Mouse (Mus musculus) liver, embryonic 15.5 days (tissue): ENCODE results near the gene Igf1r. TPM values are rescaled to one million over a fixed set of nuclear protein-coding genes. Genes with fewer than 3 reads are reported as not detected.

Experiments
- ATAC-seq: fragments of 200-750 bp; cut with Nextera tagmentation; 2 replicates; pipeline ENCODE4 v1.8.0; 2017; ENCODE audit warnings: moderate number of reproducible peaks, mild to moderate bottlenecking, moderate library complexity; ENCODE audit not compliant: insufficient read depth
- H3K27ac ChIP-seq: fragments of 300-500 bp; sonication (generic); replicated peaks from 2 replicates; pipeline ENCODE4 v1.5.1; 2015; ENCODE audit warnings: mild to moderate bottlenecking, inconsistent platforms
- H3K27me3 ChIP-seq: fragments of 300-500 bp; sonication (generic); 2 replicates; pipeline ENCODE4 v1.6.1; 2015; ENCODE audit warnings: mild to moderate bottlenecking, inconsistent platforms
- H3K36me3 ChIP-seq: fragments of 300-500 bp; sonication (generic); replicated peaks from 2 replicates; pipeline ENCODE4 v1.6.1; 2015; ENCODE audit warnings: moderate library complexity, mild to moderate bottlenecking, inconsistent platforms
- H3K4me1 ChIP-seq: fragments of 300-500 bp; sonication (generic); replicated peaks from 2 replicates; pipeline ENCODE4 v1.6.1; 2015; ENCODE audit warnings: inconsistent platforms
- H3K4me2 ChIP-seq: fragments of 300-500 bp; sonication (generic); 2 replicates; pipeline ENCODE4 v1.6.1; 2015; ENCODE audit warnings: moderate library complexity, mild to moderate bottlenecking, inconsistent platforms
- H3K4me3 ChIP-seq: fragments of 300-500 bp; sonication (generic); replicated peaks from 2 replicates; pipeline ENCODE4 v1.5.1; 2015; ENCODE audit warnings: mild to moderate bottlenecking, inconsistent platforms
- H3K9ac ChIP-seq: fragments of 300-500 bp; sonication (generic); 2 replicates; pipeline ENCODE4 v1.6.1; 2015; ENCODE audit warnings: moderate library complexity, mild to moderate bottlenecking, inconsistent platforms
- H3K9me3 ChIP-seq: fragments of 300-500 bp; sonication (generic); replicated peaks from 2 replicates; pipeline ENCODE4 v1.6.1; 2016; ENCODE audit warnings: inconsistent platforms
- WGBS: fragments of 180-500 bp; shearing (Covaris S2); methylation state at CpG from one replicate; pipeline ENCODE4 v1.1.7; 2015; ENCODE audit warnings: mixed read lengths; ENCODE audit not compliant: insufficient replicate concordance; 5-methylcytosine and 5-hydroxymethylcytosine counted together
- polyA plus RNA-seq: library from polyadenylated mRNA; unstranded; fragments of >200 nt; fragmentation: Nextera tagmentation; extraction: Ambion mirVana; gene quantifications from 2 replicates; pipeline ENCODE4 v1.2.1, GENCODE M21; 2015

Gene Igf1r
- polyA plus RNA-seq, 1 experiment from 2014 or later = 2.6 TPM

GRCm38 (mm10) chr7:67958045-67958444 is 5.4 kb downstream of the Igf1r start:
- Histone ChIP-seq H3K27ac (no peak overlapping the region), H3K4me3 (no peak overlapping the region), H3K4me2 (peak overlapping the region; percentile 33), H3K27me3 (peaks cover 46% of the 10 kb centered on the region), H3K9me3 (no peaks in the 10 kb centered on the region), H3K36me3 (no peaks in the 10 kb centered on the region), H3K9ac (no peak overlapping the region), H3K4me1 (peaks cover 77% of the 10 kb centered on the region)
- WGBS = 27% methylated on average over 18 of the region's 18 CpGs
- ATAC-seq = no peak

GRCm38 (mm10) chr7:67960701-67961100 is 8.1 kb downstream of the Igf1r start:
- WGBS = 78% methylated on average over 9 of the region's 9 CpGs
- Histone ChIP-seq H3K27me3 (peaks cover 22% of the 10 kb centered on the region), H3K36me3 (no peaks in the 10 kb centered on the region), H3K9ac (no peak overlapping the region), H3K4me3 (no peak overlapping the region), H3K9me3 (no peaks in the 10 kb centered on the region), H3K4me2 (no peak overlapping the region), H3K27ac (no peak overlapping the region), H3K4me1 (peaks cover 62% of the 10 kb centered on the region)
- no peak for ATAC-seq

- no peaks in the 10 kb centered on the region for H3K36me3 ChIP-seq
- no peaks in the 10 kb centered on the region for H3K9me3 ChIP-seq
- WGBS = 11% methylated on average over 14 of the region's 14 CpGs
- ATAC-seq = peak; percentile 56; the same call in 1 of the 2 replicates
- H3K9ac ChIP-seq = no peak overlapping the region
- H3K4me3 ChIP-seq = no peak overlapping the region
- H3K27me3 ChIP-seq = peaks cover 22% of the 10 kb centered on the region
- peak overlapping the region; percentile 42; the same call in 1 of the 2 replicates for H3K4me2 ChIP-seq
- no peak overlapping the region for H3K27ac ChIP-seq
- H3K4me1 ChIP-seq = peaks cover 61% of the 10 kb centered on the region
These were observed 9.1 kb downstream of the Igf1r start for GRCm38 (mm10) chr7:67961567-67962267.

GRCm38 (mm10) chr7:67963691-67964090 is 11.1 kb downstream of the Igf1r start:
- WGBS = 34% methylated on average over 3 of the region's 3 CpGs
- Histone ChIP-seq H3K9me3 (no peaks in the 10 kb centered on the region), H3K27me3 (peaks cover 23% of the 10 kb centered on the region), H3K36me3 (no peaks in the 10 kb centered on the region), H3K9ac (no peak overlapping the region), H3K4me2 (no peak overlapping the region), H3K27ac (no peak overlapping the region), H3K4me1 (peaks cover 48% of the 10 kb centered on the region), H3K4me3 (no peak overlapping the region)
- ATAC-seq = no peak

GRCm38 (mm10) chr7:67968394-67968793 is 15.8 kb downstream of the Igf1r start:
- no peak overlapping the region for H3K4me2 ChIP-seq
- H3K27ac ChIP-seq = no peak overlapping the region
- no peak for ATAC-seq
- H3K27me3 ChIP-seq = 0 out of 2 replicates have a peak, but pooled peaks cover 7% of the 10 kb centered on the region
- H3K4me1 ChIP-seq = peaks cover 60% of the 10 kb centered on the region
- no peak overlapping the region for H3K9ac ChIP-seq
- WGBS = 79% methylated on average over 12 of the region's 12 CpGs
- H3K36me3 ChIP-seq = no peaks in the 10 kb centered on the region
- no peak overlapping the region for H3K4me3 ChIP-seq
- no peaks in the 10 kb centered on the region for H3K9me3 ChIP-seq

- Histone ChIP-seq H3K4me3 (no peak overlapping the region), H3K4me2 (no peak overlapping the region), H3K27me3 (0 out of 2 replicates have a peak, but pooled peaks cover 7% of the 10 kb centered on the region), H3K9me3 (no peaks in the 10 kb centered on the region), H3K9ac (no peak overlapping the region), H3K27ac (no peak overlapping the region), H3K36me3 (no peaks in the 10 kb centered on the region), H3K4me1 (peaks cover 61% of the 10 kb centered on the region)
- 82% methylated on average over 9 of the region's 9 CpGs for WGBS
- no peak for ATAC-seq
These were observed 16.4 kb downstream of the Igf1r start for GRCm38 (mm10) chr7:67969076-67969475.

GRCm38 (mm10) chr7:67973180-67974014 is 20.8 kb downstream of the Igf1r start:
- no peaks in the 10 kb centered on the region for H3K36me3 ChIP-seq
- ATAC-seq = peak; percentile 83
- peaks cover 67% of the 10 kb centered on the region for H3K4me1 ChIP-seq
- 6% methylated on average over 15 of the region's 15 CpGs for WGBS
- H3K4me2 ChIP-seq = peak overlapping the region; percentile 58
- peak overlapping the region; percentile 20; the same call in 1 of the 2 replicates for H3K9ac ChIP-seq
- peak overlapping the region; percentile 83 for H3K27ac ChIP-seq
- peak overlapping the region; percentile 7 for H3K4me3 ChIP-seq
- no peaks in the 10 kb centered on the region for H3K9me3 ChIP-seq
- no peaks in the 10 kb centered on the region for H3K27me3 ChIP-seq

- Histone ChIP-seq H3K27ac (no peak overlapping the region), H3K9ac (no peak overlapping the region), H3K9me3 (no peaks in the 10 kb centered on the region), H3K4me2 (no peak overlapping the region), H3K27me3 (no peaks in the 10 kb centered on the region), H3K4me3 (no peak overlapping the region), H3K36me3 (no peaks in the 10 kb centered on the region), H3K4me1 (peaks cover 55% of the 10 kb centered on the region)
- no peak for ATAC-seq
- WGBS = 44% methylated on average over 3 of the region's 3 CpGs
These were observed 29.3 kb downstream of the Igf1r start for GRCm38 (mm10) chr7:67981956-67982355.

- Histone ChIP-seq H3K27ac (no peak overlapping the region), H3K4me1 (peaks cover 55% of the 10 kb centered on the region), H3K9ac (no peak overlapping the region), H3K4me3 (no peak overlapping the region), H3K9me3 (no peaks in the 10 kb centered on the region), H3K27me3 (no peaks in the 10 kb centered on the region), H3K36me3 (no peaks in the 10 kb centered on the region), H3K4me2 (no peak overlapping the region)
- 66% methylated on average over 8 of the region's 8 CpGs for WGBS
- ATAC-seq = no peak
These were observed 30.2 kb downstream of the Igf1r start for GRCm38 (mm10) chr7:67982809-67983208.

GRCm38 (mm10) chr7:67983451-67983850 is 30.8 kb downstream of the Igf1r start:
- Histone ChIP-seq H3K27me3 (no peaks in the 10 kb centered on the region), H3K4me1 (peaks cover 51% of the 10 kb centered on the region), H3K36me3 (no peaks in the 10 kb centered on the region), H3K4me3 (no peak overlapping the region), H3K4me2 (no peak overlapping the region), H3K27ac (no peak overlapping the region), H3K9me3 (no peaks in the 10 kb centered on the region), H3K9ac (no peak overlapping the region)
- WGBS = 81% methylated on average over 7 of the region's 7 CpGs
- no peak for ATAC-seq

GRCm38 (mm10) chr7:67985003-67985416 is 32.4 kb downstream of the Igf1r start:
- Histone ChIP-seq H3K4me3 (no peak overlapping the region), H3K36me3 (no peaks in the 10 kb centered on the region), H3K27me3 (0 out of 2 replicates have a peak, but pooled peaks cover 3% of the 10 kb centered on the region), H3K27ac (peak overlapping the region; percentile 29), H3K9me3 (no peaks in the 10 kb centered on the region), H3K9ac (no peak overlapping the region), H3K4me1 (peaks cover 54% of the 10 kb centered on the region), H3K4me2 (peak overlapping the region; percentile 16)
- ATAC-seq = peak; percentile 81
- 14% methylated on average over 5 of the region's 5 CpGs for WGBS
